Mouse (Mus musculus): ENCODE data around the gene P4htm. TPM values are rescaled to one million over a fixed set of nuclear protein-coding genes. Genes with fewer than 3 reads are reported as not detected.

The P4htm gene
- total RNA-seq, 2 experiments from 2014 or later: 4.0 to 4.1 TPM

DNA sequence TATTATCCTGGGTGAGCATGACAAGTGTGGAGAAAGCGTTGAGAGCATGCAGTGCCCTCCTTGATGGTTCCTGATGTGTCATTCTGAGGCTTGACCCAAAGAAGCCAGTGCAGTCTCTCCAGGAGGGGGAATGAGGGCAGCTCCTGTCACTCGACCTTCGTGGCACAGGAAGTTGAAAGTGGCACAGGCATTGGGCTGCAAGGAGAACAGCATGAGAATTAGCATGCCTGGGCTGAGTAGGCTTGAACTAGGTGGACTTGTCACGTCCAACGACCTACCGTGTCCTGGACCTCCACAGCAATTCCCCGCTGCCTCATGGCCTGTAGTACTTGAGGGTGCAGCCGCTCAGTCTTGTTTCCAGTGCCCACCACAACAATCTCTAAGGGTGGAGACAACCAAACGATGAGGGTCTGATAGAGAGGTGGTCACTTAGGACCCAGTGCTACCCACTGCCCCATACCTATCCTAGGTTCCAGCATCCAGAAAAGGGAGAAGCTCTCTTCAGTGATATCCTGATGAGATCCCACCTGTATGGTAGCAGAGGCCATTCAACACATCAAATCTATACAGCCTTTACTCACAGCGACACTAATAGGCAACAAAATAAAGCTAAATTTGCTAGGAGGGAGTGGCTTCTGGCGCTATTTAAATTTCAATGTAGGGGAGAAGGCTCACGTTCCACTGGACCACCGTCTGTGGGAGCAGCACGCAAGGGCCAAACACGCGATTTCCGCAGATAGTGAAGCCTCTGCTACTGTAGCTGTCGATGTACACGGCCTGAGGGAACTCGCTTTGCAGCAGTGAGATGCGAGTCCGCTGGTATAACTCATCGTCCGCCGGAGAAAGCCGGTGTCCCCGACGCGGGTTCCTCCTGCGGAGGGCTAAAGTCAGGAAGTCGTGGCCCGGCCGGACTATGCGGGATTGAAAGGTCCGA is 31.3 kb downstream of the P4htm start:
- DNase-seq: no peak
- intact Hi-C loops (cut with DNase I; ENCODE audit: low total_unique reads): no loop called here

GRCm38 (mm10) chr9:108564131-108564530 is 33.3 kb downstream of the P4htm start:
- intact Hi-C loops (cut with DNase I; ENCODE audit: low total_unique reads): no loop called here
- no peak for DNase-seq

DNA sequence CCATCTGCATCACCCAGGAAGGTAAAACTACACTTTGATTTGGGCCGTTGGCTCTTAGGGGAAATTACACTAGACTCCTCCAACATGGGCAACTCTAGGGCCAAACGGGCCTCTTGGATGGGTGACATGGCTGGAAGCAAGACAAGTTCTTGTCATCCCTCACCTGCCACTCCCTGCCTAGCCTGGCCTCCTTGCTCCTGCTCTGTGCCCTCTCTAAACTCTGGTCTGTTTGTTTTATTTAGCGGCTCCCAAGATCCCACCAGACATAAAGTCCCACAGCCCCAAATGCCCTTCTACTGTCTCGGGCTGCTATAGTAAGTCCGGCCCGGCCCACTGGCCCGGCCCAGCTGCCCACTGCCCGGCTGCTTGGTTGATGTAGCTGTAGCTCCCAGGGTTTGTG is 33.8 kb downstream of the P4htm start:
- intact Hi-C loops (cut with DNase I; ENCODE audit: low total_unique reads): no loop called here
- DNase-seq: no peak

DNA sequence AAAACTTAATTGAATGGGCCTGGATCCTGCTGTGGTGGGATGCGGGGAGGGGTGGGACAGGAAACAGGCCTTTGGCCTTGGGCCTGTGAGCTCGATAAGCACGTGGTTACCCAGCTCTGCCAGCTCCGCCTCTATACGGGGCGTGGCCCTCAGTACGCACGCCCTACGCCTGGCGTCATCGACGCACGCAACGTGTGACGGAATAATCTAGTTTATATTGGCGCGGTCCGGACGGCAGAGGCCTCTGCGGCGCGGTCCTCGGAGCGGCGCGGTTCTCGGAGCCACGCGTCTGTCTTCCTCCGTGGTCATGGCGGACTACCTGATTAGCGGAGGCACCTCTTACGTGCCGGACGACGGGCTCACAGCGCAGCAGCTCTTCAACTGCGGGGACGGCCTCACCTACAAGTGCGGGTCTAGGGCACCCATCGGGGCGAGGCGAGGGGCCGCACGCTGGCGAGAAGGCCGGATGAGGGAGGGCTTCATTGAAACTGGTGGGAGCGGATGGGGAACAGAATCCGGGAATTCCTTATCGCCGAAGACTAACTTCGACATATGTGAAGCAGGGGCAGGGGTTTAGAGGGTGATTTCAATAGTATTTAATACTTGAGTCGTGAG is 37.1 kb downstream of the P4htm start, which contains the start of gene Impdh2:
TSS of gene Impdh2 (plus strand) at position 60 of the 615 bp plus-strand sequence.
- intact Hi-C loops (cut with DNase I; ENCODE audit: low total_unique reads): no loop called here
- peak; percentile 94 for DNase-seq

GRCm38 (mm10) chr9:108559169-108559568 is 38.3 kb downstream of the P4htm start:
- intact Hi-C loops (cut with DNase I; ENCODE audit: low total_unique reads): loop anchor here (2.0 kb wide), 1 partner anchor 66 kb away; no protein-coding TSS in a partner anchor
- DNase-seq: no peak

GRCm38 (mm10) chr9:108546875-108547274 is 50.6 kb downstream of the P4htm start:
- no peak for DNase-seq
- intact Hi-C loops (cut with DNase I; ENCODE audit: low total_unique reads): no loop called here

DNA sequence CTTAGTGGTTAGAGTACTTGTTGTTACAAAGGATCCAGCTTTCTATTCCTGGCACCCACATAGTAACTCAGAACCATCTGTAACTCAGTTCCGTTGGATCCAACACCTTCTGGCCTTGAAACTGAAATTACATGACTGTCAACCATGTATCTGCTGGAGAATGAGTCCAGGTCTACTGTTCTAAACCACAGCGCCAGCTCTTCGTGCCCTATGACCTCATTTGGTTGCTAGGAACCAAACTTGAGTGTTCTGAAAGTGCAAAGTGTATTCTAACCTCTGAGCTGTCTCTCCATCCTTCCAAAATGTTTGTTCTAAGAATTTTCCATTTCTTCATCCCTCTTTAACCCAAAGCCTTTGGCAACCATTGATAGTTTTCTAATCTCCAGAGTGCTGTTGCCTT is 51.5 kb downstream of the P4htm start:
- intact Hi-C loops (cut with DNase I; ENCODE audit: low total_unique reads): no loop called here
- no peak for DNase-seq

DNA sequence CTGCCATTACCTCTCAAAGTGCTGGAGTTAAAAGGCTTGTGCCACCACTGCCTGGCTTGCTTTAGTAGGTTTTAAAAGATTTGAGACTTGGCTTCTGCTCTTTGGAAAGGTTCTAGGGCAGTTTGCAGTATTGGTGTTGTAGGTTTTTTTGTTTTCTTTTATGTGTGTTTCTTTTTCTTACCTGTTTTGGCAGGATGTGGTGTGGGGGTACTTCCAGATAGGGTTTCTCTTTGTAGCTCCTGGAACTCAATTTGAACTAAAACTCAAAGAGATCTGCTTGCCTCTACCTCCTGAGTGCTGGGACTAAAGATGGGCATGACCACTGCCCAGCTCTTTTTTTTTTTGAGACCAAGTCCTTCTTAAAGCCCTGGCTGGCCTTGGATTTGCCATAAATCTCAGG is 56.6 kb downstream of the P4htm start:
- DNase-seq: no peak
- intact Hi-C loops (cut with DNase I; ENCODE audit: low total_unique reads): no loop called here

DNA sequence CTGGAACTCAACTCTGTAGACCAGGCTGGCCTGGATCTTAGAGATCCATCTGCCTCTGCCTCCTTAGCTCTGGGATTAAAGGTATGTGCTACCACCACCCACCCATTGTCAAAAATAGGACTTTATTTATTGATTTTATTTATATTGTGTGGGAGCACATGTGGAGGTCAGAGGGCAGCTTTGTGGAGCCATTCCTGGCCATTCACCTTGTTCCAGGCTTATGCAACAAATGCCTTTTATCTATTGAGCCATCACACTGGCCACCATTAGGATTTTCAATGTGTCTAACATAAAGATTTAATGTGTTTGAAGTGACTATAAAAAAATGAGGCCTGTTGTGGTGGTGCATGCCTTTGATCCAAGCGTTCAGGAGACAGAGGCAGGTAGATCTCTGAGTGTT is 66.0 kb downstream of the P4htm start:
- intact Hi-C loops (cut with DNase I; ENCODE audit: low total_unique reads): loop anchor here (10.0 kb wide), 1 partner anchor 147 kb away; no protein-coding TSS in a partner anchor
- DNase-seq: no peak

DNA sequence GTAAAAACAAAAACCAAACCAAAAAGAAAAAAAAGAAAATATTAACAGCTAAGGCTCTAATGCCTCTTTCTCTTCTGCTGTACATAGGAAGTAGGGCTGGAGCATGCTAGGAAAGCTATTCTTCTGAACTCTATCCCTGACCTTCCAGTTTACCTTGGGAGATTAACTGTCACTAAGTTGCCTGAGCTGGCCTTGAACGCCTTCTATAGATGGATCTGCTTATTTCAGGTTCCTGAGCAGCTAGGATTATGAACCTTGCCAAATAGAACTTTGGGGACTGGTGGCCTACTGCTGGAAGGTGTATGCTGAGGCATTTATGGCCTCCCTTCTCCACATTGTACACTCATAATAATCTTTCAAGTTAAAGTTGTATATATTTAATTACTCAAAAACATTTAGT is 66.5 kb downstream of the P4htm start:
- intact Hi-C loops (cut with DNase I; ENCODE audit: low total_unique reads): loop anchor here (10.0 kb wide), 1 partner anchor 146 kb away; no protein-coding TSS in a partner anchor
- DNase-seq: no peak

Small RNA genes within 50 kb of the gene (microRNA-seq; reads per million reads assigned to microRNA genes)
- gene Gm24083 (0 reads per million in 2 experiments), gene Mir191 (0 reads per million in 2 experiments), gene Mir425 (496 to 959 reads per million in 2 experiments)

Other genes with a start within 250 kb of the P4htm start
- 10 to 100 TPM; 56.6 to 62.4 TPM for gene Usp4, start 249.8 kb downstream of the P4htm start, total RNA-seq (2021)
- under 1 TPM; 0.31 to 0.42 TPM for gene 1700102P08Rik, start 204.9 kb downstream of the P4htm start, total RNA-seq (2021)
- gene Ccdc36, start 169.2 kb downstream of the P4htm start, total RNA-seq (2021): under 1 TPM in 1 of 2 experiments, not detected in 1; 0.16 TPM
- gene BC048562, start 161.2 kb downstream of the P4htm start, total RNA-seq (2021): not detected
- gene Ccdc71, start 137.1 kb downstream of the P4htm start, total RNA-seq (2021): 10 to 100 TPM; 15.6 to 17.5 TPM
- gene Klhdc8b, start 136.1 kb downstream of the P4htm start, total RNA-seq (2021): 1 to 10 TPM; 4.1 to 4.6 TPM
- gene Lamb2, start 117.9 kb downstream of the P4htm start, total RNA-seq (2021): 100 to 1,000 TPM; 118 to 125 TPM
- 10 to 100 TPM; 85.9 to 92.0 TPM for gene Usp19, start 107.1 kb downstream of the P4htm start, total RNA-seq (2021)
- 10 to 100 TPM; 65.9 to 72.6 TPM for gene Qars, start 90.0 kb downstream of the P4htm start, total RNA-seq (2021)
- 10 to 100 TPM; 58.8 to 59.5 TPM for gene Qrich1, start 80.9 kb downstream of the P4htm start, total RNA-seq (2021)
- gene Impdh2, start 37.4 kb downstream of the P4htm start, total RNA-seq (2021): 10 to 100 TPM; 50.6 to 55.4 TPM
- 10 to 100 TPM; 30.0 to 32.9 TPM for gene Ndufaf3, start 30.2 kb downstream of the P4htm start, total RNA-seq (2021)
- 1 to 10 TPM; 7.0 to 7.9 TPM for gene Dalrd3, start 27.8 kb downstream of the P4htm start, total RNA-seq (2021)
- 10 to 100 TPM in 1 of 2 experiments, 1 to 10 TPM in 1; 6.9 to 10.4 TPM for gene Wdr6, start 18.9 kb downstream of the P4htm start, total RNA-seq (2021)
- 10 to 100 TPM; 49.0 to 53.4 TPM for gene Arih2, start 51.7 kb upstream of the P4htm start, total RNA-seq (2021)
- gene Slc25a20, start 64.4 kb upstream of the P4htm start, total RNA-seq (2021): 10 to 100 TPM; 59.0 to 84.8 TPM
- gene Prkar2a, start 91.6 kb upstream of the P4htm start, total RNA-seq (2021): 100 to 1,000 TPM in 1 of 2 experiments, 10 to 100 TPM in 1; 92.4 to 112 TPM
- 10 to 100 TPM; 24.3 to 24.4 TPM for gene Ip6k2, start 186.1 kb upstream of the P4htm start, total RNA-seq (2021)
- 1 to 10 TPM; 3.5 to 4.5 TPM for gene Nckipsd, start 210.7 kb upstream of the P4htm start, total RNA-seq (2021)
- under 1 TPM; 0.18 to 0.24 TPM for gene Celsr3, start 228.7 kb upstream of the P4htm start, total RNA-seq (2021)

Measured in gastrocnemius, postnatal 14 days (tissue).